Mouse (Mus musculus) right cerebral cortex, adult 18-20 months (tissue): ENCODE results near the gene Gatad2b.
"Not testable (repeated sequence)": the region's sequence is repeated elsewhere in the genome, so short reads cannot be mapped to it uniquely, and the experiment has no call there.

ENCODE experiments used
- DNase-seq: peaks from one replicate; pipeline ENCODE4 v3.0.0; 2022; ENCODE audit warnings: mixed read lengths

Gatad2b gene

GRCm38 (mm10) chr3:90314241-90314640 is 21.3 kb downstream of the Gatad2b start:
- DNase-seq = no peak

GRCm38 (mm10) chr3:90322289-90322688 is 29.3 kb downstream of the Gatad2b start:
- DNase-seq = no peak

- peak; percentile 81 for DNase-seq
Observed at GRCm38 (mm10) chr3:90323119-90323518, 30.1 kb downstream of the Gatad2b start.

GRCm38 (mm10) chr3:90332485-90332884 is 39.5 kb downstream of the Gatad2b start:
- no peak for DNase-seq

- no peak for DNase-seq
Observed at GRCm38 (mm10) chr3:90335517-90335916, 42.5 kb downstream of the Gatad2b start.

- no peak for DNase-seq
Observed at GRCm38 (mm10) chr3:90338190-90338589, 45.2 kb downstream of the Gatad2b start.

- DNase-seq = no peak
Observed at GRCm38 (mm10) chr3:90340177-90340576, 47.2 kb downstream of the Gatad2b start.

GRCm38 (mm10) chr3:90342853-90343252 is 49.9 kb downstream of the Gatad2b start:
- not testable (repeated sequence) for DNase-seq

- no peak for DNase-seq
Observed at GRCm38 (mm10) chr3:90347847-90348246, 54.9 kb downstream of the Gatad2b start.

- DNase-seq = no peak
Observed at GRCm38 (mm10) chr3:90357959-90358358, 65.0 kb downstream of the Gatad2b start.

GRCm38 (mm10) chr3:90359230-90359629 is 66.3 kb downstream of the Gatad2b start:
- DNase-seq = no peak

- DNase-seq = no peak
Observed at GRCm38 (mm10) chr3:90361476-90361875, 68.5 kb downstream of the Gatad2b start.

GRCm38 (mm10) chr3:90362346-90362745 is 69.4 kb downstream of the Gatad2b start:
- DNase-seq = no peak

GRCm38 (mm10) chr3:90367001-90367632 is 74.1 kb downstream of the Gatad2b start:
- DNase-seq = no peak

- peak; percentile 70 for DNase-seq
Observed at GRCm38 (mm10) chr3:90369041-90369440, 76.1 kb downstream of the Gatad2b start.

GRCm38 (mm10) chr3:90371857-90372256 is 78.9 kb downstream of the Gatad2b start:
- no peak for DNase-seq

- DNase-seq = no peak
Observed at GRCm38 (mm10) chr3:90372817-90373216, 79.8 kb downstream of the Gatad2b start.

GRCm38 (mm10) chr3:90373432-90374028 is 80.6 kb downstream of the Gatad2b start:
- peak; percentile 80 for DNase-seq

GRCm38 (mm10) chr3:90374368-90374767 is 81.4 kb downstream of the Gatad2b start:
- DNase-seq = no peak

GRCm38 (mm10) chr3:90375562-90376246 is 82.7 kb downstream of the Gatad2b start:
- DNase-seq = no peak

- no peak for DNase-seq
Observed at GRCm38 (mm10) chr3:90376247-90376585, 83.2 kb downstream of the Gatad2b start.

GRCm38 (mm10) chr3:90378496-90378895 is 85.5 kb downstream of the Gatad2b start:
- DNase-seq = no peak

- DNase-seq = no peak
Observed at GRCm38 (mm10) chr3:90381727-90382126, 88.7 kb downstream of the Gatad2b start.

GRCm38 (mm10) chr3:90383690-90384089 is 90.7 kb downstream of the Gatad2b start:
- DNase-seq = no peak
